Mouse (Mus musculus): ENCODE results near the gene Msh4. TPM values are rescaled to one million over a fixed set of nuclear protein-coding genes. Genes with fewer than 3 reads are reported as not detected.

The Msh4 gene
- total RNA-seq, 2 experiments from 2014 or later, result 0.08 TPM; not detected in 1

- DNase-seq, result no peak
Observed at GRCm38 (mm10) chr3:153808406-153808805, 97.5 kb downstream of the Msh4 start.

- DNase-seq, result no peak
Observed at GRCm38 (mm10) chr3:153807444-153808149, 98.3 kb downstream of the Msh4 start.

Other genes starting within 250 kb of the Msh4 start
- gene St6galnac3, start 181.0 kb downstream of the Msh4 start, total RNA-seq (2021), result 1 to 10 TPM; 7.8 to 8.1 TPM
- gene Asb17, start 61.9 kb downstream of the Msh4 start, total RNA-seq (2021), result not detected
- gene Rabggtb, start 6.9 kb upstream of the Msh4 start, total RNA-seq (2021), result 10 to 100 TPM; 91.9 to 99.4 TPM
- gene Acadm, start 38.5 kb upstream of the Msh4 start, total RNA-seq (2021), result 1,000 to 10,000 TPM; 1,411 to 1,781 TPM
- under 1 TPM; 0.13 to 0.17 TPM for gene Slc44a5, start 67.3 kb upstream of the Msh4 start, total RNA-seq (2021)

Measured in heart, adult 18-20 months (tissue).